Mouse (Mus musculus) megakaryocyte, embryonic 14.5 days (primary cell): ENCODE measurements around the gene Fam20b.

ENCODE experiments used
- FLI1 ChIP-seq: IDR thresholded peaks from 2 replicates; pipeline ENCODE4 v1.6.1; 2012; ENCODE audit warnings: low read length, inconsistent platforms, mixed read lengths
- GATA1 ChIP-seq: IDR thresholded peaks from 3 replicates; pipeline ENCODE4 v1.6.1; 2012; ENCODE audit warnings: mixed read lengths, low read length, inconsistent platforms, borderline replicate concordance

GRCm38 (mm10) chr1:156750261-156750660, 31.4 kb upstream of the Fam20b start:
- TF ChIP-seq GATA1 (no peak), FLI1 (no peak)
